Mouse (Mus musculus): Measurements from ENCODE around the gene Nfic. TPM values are rescaled to one million over a fixed set of nuclear protein-coding genes. Genes with fewer than 3 reads are reported as not detected.
"Not testable (repeated sequence)": the region's sequence is repeated elsewhere in the genome, so short reads cannot be mapped to it uniquely, and the experiment has no call there.

Nfic gene
- total RNA-seq, 2 experiments from 2014 or later, result 60.0 to 60.1 TPM

DNA sequence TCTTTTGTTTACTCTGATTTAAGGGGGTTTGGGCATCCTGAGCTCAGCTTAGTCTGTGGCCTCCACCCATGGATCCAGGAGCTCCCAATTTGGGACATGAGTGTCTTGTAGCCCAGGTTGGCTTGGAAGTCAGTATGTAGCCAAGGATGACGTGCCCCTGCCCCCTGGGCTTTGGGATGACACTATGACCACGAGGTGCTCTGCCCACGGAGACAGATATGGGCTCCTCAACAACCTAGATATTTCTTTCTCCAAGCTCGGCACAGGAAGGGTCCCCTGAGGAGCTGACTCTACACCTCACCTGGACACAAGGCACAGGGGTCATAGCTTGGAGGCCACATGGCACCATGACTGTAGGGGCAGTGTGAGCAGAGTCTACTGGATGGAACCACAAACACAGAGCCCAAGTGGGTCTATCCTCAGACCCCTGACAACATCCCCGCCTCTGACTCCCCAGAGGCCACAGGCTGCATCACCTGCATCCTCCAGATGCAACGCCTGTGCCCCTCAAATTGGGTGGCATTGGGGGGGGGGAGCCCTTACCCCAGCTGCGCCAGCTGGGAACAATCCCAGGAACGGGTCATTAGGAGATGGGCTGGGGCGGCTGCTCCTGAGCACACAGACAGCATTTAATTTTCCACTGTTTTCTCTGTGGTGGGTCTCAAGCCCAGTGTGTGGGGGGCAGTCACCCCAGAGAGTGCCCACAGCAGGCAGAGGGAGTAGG lies 4.6 kb downstream of the Nfic start:
- DNase-seq (ENCODE audit: low spot score in 2 of 2), result no peak
- Histone ChIP-seq H3K27ac (no peak overlapping the region), H3K4me3 (no peak overlapping the region)
- TF ChIP-seq CTCF (conservative IDR thresholded peaks at IDR 0.05), result no peak

GRCm38 (mm10) chr10:81450140-81450539 lies 5.3 kb downstream of the Nfic start:
- no peak overlapping the region for H3K4me3 ChIP-seq
- TF ChIP-seq CTCF (conservative IDR thresholded peaks at IDR 0.05), result peak; percentile 99
- DNase-seq (ENCODE audit: low spot score in 2 of 2), result peak in 1 of 2 experiments; percentile 89
- no peak overlapping the region for H3K27ac ChIP-seq

- not testable (repeated sequence) for H3K4me3 ChIP-seq; H3K27ac ChIP-seq; DNase-seq (ENCODE audit: low spot score in 2 of 2)
- peak; percentile 58 for TF ChIP-seq CTCF (conservative IDR thresholded peaks at IDR 0.05)
Observed at GRCm38 (mm10) chr10:81445516-81445915, 9.9 kb downstream of the Nfic start.

- no peak for DNase-seq (ENCODE audit: low spot score in 2 of 2)
- peak; percentile 78 for TF ChIP-seq CTCF (conservative IDR thresholded peaks at IDR 0.05)
- H3K27ac ChIP-seq, result no peak overlapping the region
- H3K4me3 ChIP-seq, result no peak overlapping the region
Observed at GRCm38 (mm10) chr10:81441019-81441418, 14.4 kb downstream of the Nfic start.

GRCm38 (mm10) chr10:81435436-81435835 lies 20.0 kb downstream of the Nfic start:
- TF ChIP-seq CTCF (conservative IDR thresholded peaks at IDR 0.05), result no peak
- Histone ChIP-seq H3K27ac (peak overlapping the region; percentile 87), H3K4me3 (no peak overlapping the region)
- DNase-seq (ENCODE audit: low spot score in 2 of 2), result peak; percentile 80 to 84

GRCm38 (mm10) chr10:81434361-81435263 lies 20.8 kb downstream of the Nfic start:
- DNase-seq (ENCODE audit: low spot score in 2 of 2), result peak in 1 of 2 experiments; percentile 10

DNA sequence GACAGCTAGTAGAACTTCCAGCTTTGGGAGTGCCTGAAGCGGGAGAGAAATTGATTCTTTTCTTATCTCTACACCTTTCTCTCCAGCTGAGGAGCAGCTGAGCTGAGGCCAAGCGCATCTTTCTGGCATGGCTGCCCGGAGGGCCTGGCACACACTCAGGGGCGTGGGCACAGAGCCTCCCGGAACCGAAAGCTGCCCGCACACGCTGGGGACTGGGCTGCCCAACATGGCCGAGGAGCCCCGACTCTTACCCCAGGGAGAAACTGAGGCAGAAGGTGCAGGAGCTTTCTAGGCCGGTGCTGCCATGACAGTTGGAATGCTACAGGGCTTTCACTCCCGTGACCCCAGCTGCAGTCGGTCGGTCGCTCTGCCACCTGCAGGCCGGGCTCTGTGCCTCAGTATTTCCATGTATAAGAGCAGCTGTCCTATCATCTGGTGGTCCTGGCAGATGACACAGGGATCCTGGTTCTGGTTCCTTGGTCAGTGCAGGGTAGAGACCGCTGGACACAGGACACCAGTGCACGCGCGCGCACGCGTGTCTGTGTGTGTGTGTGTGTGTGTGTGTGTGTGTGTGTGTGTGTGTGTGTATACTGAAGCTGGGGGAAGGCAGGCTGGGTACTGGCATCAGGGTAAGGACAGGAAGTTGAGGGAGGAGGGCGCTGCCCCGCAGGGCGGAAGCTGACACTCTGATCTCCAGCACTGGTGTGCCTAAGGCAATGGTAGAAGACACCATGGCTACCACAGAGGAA lies 21.7 kb downstream of the Nfic start:
- H3K27ac ChIP-seq, result peak overlapping the region; percentile 87
- peak in 1 of 2 experiments; percentile 10 for DNase-seq (ENCODE audit: low spot score in 2 of 2)

More at GRCm38 (mm10) chr10:81434361-81435263, 20.8 kb downstream of the Nfic start:
- Histone ChIP-seq H3K4me3 (no peak overlapping the region), H3K27ac (peak overlapping the region; percentile 87)
- no peak for TF ChIP-seq CTCF (conservative IDR thresholded peaks at IDR 0.05)

GRCm38 (mm10) chr10:81432868-81433262 lies 22.6 kb downstream of the Nfic start:
- no peak for TF ChIP-seq CTCF (conservative IDR thresholded peaks at IDR 0.05)
- peak; percentile 91 to 97 for DNase-seq (ENCODE audit: low spot score in 2 of 2)
- peak overlapping the region; percentile 87 for H3K27ac ChIP-seq
- peak overlapping the region; percentile 48 for H3K4me3 ChIP-seq

More for the DNA sequence above, 21.7 kb downstream of the Nfic start:
- H3K4me3 ChIP-seq, result no peak overlapping the region; the same call in 1 of the 2 replicates
- TF ChIP-seq CTCF (conservative IDR thresholded peaks at IDR 0.05), result peak; percentile 52

DNA sequence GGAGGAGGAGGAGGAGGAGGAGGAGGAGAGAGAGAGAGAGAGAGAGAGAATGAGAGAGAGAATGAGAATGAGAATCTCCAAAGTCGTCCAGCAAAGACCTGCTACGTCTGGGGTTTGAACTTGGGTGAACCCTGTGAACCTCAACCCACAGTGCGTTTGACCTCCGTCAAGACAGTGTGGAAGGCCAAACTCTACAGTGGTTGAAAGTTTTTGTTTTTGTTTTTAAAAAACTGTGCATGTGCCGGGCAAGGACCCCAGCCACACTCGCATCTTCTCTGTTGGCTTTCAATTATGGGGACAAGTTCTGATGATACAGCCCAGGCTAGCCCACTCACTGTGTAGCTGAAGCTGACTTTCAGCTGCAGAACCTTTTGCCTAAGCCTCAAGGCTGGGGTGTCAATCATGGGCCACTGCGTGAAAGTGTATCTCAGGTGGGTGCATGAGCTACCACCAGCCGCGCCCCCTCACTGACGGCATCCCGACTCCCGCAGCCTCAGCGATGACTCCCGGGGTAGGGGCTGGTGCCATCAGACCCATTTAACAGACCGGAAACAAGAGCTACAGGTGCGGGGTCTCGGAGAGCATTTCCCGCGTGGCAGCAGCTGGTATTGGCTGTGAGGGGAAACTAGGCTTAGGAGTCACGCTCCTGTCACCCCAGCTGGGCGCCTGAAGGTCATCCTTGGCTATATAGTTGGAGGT lies 23.1 kb downstream of the Nfic start:
- H3K4me3 ChIP-seq, result peak overlapping the region; percentile 48
- TF ChIP-seq CTCF (conservative IDR thresholded peaks at IDR 0.05), result peak; percentile 55
- DNase-seq (ENCODE audit: low spot score in 2 of 2), result no peak
- H3K27ac ChIP-seq, result peak overlapping the region; percentile 87

DNA sequence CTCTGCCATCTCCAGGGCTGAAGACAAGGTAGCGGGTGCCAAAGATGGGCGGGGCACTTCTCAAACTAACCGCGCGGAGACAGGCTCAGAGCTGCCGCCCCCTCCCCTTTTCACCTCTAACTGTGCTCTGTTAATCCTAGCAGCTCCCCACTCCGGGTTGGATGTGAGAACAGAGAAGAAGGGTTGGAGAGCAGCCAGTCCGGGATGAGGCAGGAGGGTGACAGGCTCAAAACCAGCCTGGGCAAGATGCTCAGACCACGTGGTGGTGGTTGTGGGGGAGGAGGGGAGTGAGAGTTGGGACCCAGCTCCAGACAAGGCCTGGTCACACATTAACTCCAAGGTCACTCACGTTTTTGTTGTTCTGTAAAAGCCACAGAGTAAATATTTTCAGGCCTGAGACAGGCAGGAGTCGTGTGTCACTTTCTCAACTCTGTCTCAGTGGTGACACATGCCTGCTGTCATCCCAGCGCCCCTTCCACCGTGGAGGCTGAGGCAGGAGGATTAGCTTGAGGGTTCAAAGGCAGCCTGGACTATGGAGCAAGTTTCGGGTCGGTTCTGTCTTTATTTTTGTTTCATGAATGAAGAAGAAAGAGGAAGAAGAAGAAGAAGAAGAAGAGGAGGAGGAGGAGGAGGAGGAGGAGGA lies 23.8 kb downstream of the Nfic start:
- H3K27ac ChIP-seq, result peak overlapping the region; percentile 99
- TF ChIP-seq CTCF (conservative IDR thresholded peaks at IDR 0.05), result no peak
- H3K4me3 ChIP-seq, result peak overlapping the region; percentile 83; the same call in 1 of the 2 replicates
- DNase-seq (ENCODE audit: low spot score in 2 of 2), result peak in 1 of 2 experiments; percentile 28

- peak overlapping the region; percentile 99 for H3K27ac ChIP-seq
- peak in 1 of 2 experiments; percentile 67 for DNase-seq (ENCODE audit: low spot score in 2 of 2)
- TF ChIP-seq CTCF (conservative IDR thresholded peaks at IDR 0.05), result no peak
- peak overlapping the region; percentile 83 for H3K4me3 ChIP-seq
Observed at GRCm38 (mm10) chr10:81430831-81431525, 24.5 kb downstream of the Nfic start.
